Mouse (Mus musculus) ES-E14 (cell line): ENCODE results near the gene Cldn15. TPM values are rescaled to one million over a fixed set of nuclear protein-coding genes. Genes with fewer than 3 reads are reported as not detected.
A peak's percentile ranks its signal among the peaks of the same experiment; 100 is the strongest.

Source experiments
- DNase-seq: peaks from one replicate; pipeline ENCODE4 v3.0.0-alpha.2; 2013; ENCODE audit warnings: low read depth, low spot score
- H3K27ac ChIP-seq: 2 replicates; pipeline ENCODE4 v1.5.1; 2012; ENCODE audit warnings: low read depth, mild to moderate bottlenecking, low read length, moderate library complexity, mixed read lengths; ENCODE audit not compliant: poor library complexity, insufficient read depth, severe bottlenecking
- H3K36me3 ChIP-seq: 2 replicates; pipeline ENCODE4 v1.6.1; 2012; ENCODE audit warnings: mild to moderate bottlenecking, low read length, moderate library complexity, mixed read lengths; ENCODE audit not compliant: control insufficient read depth, poor library complexity, insufficient read depth, severe bottlenecking
- H3K4me1 ChIP-seq, 2 experiments: fragments of 150-350 bp in 1 of 2; sonication (generic) in 1 of 2; 2 replicates each; pipeline ENCODE4 v1.6.1; 2012; ENCODE audit warnings: low read length in 2 of 2, mild to moderate bottlenecking in 1 of 2, mixed read lengths in 1 of 2; ENCODE audit not compliant: control insufficient read depth in 2 of 2, insufficient read depth in 2 of 2, poor library complexity in 1 of 2
- H3K4me3 ChIP-seq, 2 experiments: fragments of 150-350 bp in 1 of 2; sonication (generic) in 1 of 2; 2 replicates each; pipeline ENCODE4 v1.5.1; 2012; ENCODE audit warnings: low read length in 2 of 2, low read depth in 1 of 2, mild to moderate bottlenecking in 1 of 2, mixed read lengths in 1 of 2; ENCODE audit not compliant: insufficient read depth in 1 of 2, poor library complexity in 1 of 2, severe bottlenecking in 1 of 2
- H3K9ac ChIP-seq: 2 replicates; pipeline ENCODE4 v1.6.1; 2012; ENCODE audit warnings: low read depth, mild to moderate bottlenecking, low read length, mixed read lengths; ENCODE audit not compliant: poor library complexity, insufficient read depth, severe bottlenecking
- H3K9me3 ChIP-seq: fragments of 150-350 bp; sonication (generic); 2 replicates; pipeline ENCODE4 v1.6.1; 2012; ENCODE audit warnings: low read depth, mild to moderate bottlenecking, low read length; ENCODE audit not compliant: control insufficient read depth, insufficient read depth
- CHD2 ChIP-seq: IDR thresholded peaks from 2 replicates; pipeline ENCODE4 v1.6.1; 2014; ENCODE audit warnings: mild to moderate bottlenecking, low read depth, low read length, inconsistent platforms
- HCFC1 ChIP-seq: IDR thresholded peaks from 2 replicates; pipeline ENCODE4 v1.6.1; 2012; ENCODE audit warnings: low read length, inconsistent platforms, borderline replicate concordance; ENCODE audit not compliant: insufficient read depth
- MAFK ChIP-seq: IDR thresholded peaks from 2 replicates; pipeline ENCODE4 v1.6.1; 2014; ENCODE audit warnings: mild to moderate bottlenecking, low read depth, low read length, inconsistent platforms; ENCODE audit not compliant: insufficient read depth
- ZC3H11A ChIP-seq: IDR thresholded peaks from 2 replicates; pipeline ENCODE4 v1.6.1; 2012; ENCODE audit warnings: low read depth, mild to moderate bottlenecking, inconsistent platforms, low read length, borderline replicate concordance
- ZNF384 ChIP-seq: IDR thresholded peaks from 2 replicates; pipeline ENCODE4 v1.6.1; 2012; ENCODE audit warnings: low read depth, low read length, inconsistent platforms
- in situ Hi-C, 2 experiments: fragments of 600-800 bp; cut with MboI; formaldehyde crosslinking; loops; one replicate each; pipeline ENCODE4 v1.15.1; 2025; ENCODE audit warnings: low sequenced_read_pairs in 2 of 2, inconsistent platforms in 1 of 2; ENCODE audit not compliant: unreplicated experiment in 2 of 2
- total RNA-seq: library from RNA; depleted of rRNA; stranded (reverse); fragments of 300-350 nt; gene quantifications from 2 replicates; pipeline ENCODE4 v1.2.3, GENCODE M21; 2012

Gene Cldn15
- total RNA-seq, 1 experiment: 0.94 TPM

DNA sequence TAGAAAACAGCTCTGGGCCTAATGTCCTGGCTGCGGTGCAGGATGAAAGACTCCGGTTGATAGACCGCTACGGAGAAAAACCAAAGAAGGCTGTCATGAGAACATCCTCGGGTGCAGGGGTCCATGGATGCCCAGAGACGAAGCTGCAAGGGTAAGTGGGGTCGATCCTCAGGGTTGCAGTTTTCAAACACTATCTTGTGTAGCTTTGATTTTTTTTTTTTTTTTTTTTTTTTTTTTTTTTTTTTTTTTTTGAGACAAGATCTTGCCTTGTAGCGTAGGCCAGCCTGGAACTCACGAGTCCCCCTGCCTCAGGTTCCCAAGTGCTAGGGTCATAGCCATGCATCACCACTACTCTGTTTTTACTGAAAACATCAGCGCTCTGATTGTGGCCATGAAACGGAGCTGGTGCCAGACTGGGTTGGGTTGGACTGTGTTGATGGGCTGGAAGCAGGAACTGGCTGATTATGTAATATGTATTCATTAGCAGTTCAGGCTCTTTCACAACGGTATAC, 12.9 kb upstream of the Cldn15 start:
- peak overlapping the region; percentile 84 to 95 for H3K4me3 ChIP-seq
- TF ChIP-seq ZNF384 (peak; percentile 91), CHD2 (no peak)
- no peak for DNase-seq
- H3K9me3 ChIP-seq: no peaks in the 10 kb centered on the region
- in situ Hi-C loops: no loop called here
- peaks cover 1% of the 10 kb centered on the region; the same call in 1 of the 2 replicates for H3K36me3 ChIP-seq
- peak overlapping the region; percentile 11; the same call in 1 of the 2 replicates for H3K27ac ChIP-seq
- H3K4me1 ChIP-seq: peaks cover 4 to 19% of the 10 kb centered on the region in 2 experiments; a peak in 3 of 4 replicates
- H3K9ac ChIP-seq: peak overlapping the region; percentile 77

DNA sequence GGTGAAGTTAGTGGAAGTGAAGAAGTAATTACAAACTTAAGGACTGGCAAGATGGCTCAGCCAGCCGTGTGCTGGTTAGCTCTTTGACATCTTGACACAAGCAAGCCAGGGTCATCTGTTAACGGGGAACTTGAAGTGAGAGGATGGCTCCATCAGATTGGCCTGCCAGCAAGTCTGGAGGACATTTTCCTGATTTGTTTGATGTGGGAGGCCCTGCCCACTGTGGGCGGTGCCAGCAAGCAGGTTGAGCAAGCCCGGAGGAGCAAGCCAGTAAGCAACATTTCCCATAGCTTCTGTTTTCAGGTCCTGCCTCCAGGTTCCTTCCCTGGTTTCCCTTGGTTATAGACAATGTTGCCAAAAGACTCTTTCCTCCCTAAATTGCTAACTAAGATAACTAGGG, 10.8 kb upstream of the Cldn15 start:
- H3K9ac ChIP-seq: no peak overlapping the region
- in situ Hi-C loops: no loop called here
- no peak for TF ChIP-seq MAFK
- no peak for TF ChIP-seq CHD2
- no peak for TF ChIP-seq ZC3H11A
- no peak for TF ChIP-seq HCFC1
- TF ChIP-seq ZNF384: no peak
- H3K4me1 ChIP-seq: peaks cover 4 to 19% of the 10 kb centered on the region in 2 experiments; a peak in 3 of 4 replicates
- DNase-seq: no peak
- no peaks in the 10 kb centered on the region for H3K9me3 ChIP-seq
- H3K36me3 ChIP-seq: peaks cover 1% of the 10 kb centered on the region; the same call in 1 of the 2 replicates
- H3K27ac ChIP-seq: no peak overlapping the region
- H3K4me3 ChIP-seq: no peak overlapping the region

DNA sequence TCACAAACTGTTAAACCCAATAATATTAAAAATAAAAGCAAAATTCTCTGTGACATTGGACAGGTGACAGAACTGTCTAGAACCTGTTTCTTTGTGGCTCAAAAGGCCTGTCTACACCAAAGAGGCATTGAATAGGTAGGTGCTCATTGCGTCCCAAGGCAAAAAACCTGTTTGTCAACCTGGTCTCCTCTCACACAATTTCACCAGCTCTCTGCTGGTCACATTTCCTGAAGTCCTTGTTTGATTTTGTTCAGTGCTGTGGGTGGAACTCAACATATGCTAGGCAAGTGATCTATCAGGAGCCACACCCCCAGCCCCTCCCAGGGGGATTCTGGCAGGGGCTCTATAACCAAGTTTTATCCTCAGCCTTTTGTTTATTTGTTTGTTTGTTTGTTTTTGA, 9.2 kb upstream of the Cldn15 start:
- TF ChIP-seq HCFC1 (no peak), CHD2 (no peak), ZNF384 (no peak), MAFK (no peak), ZC3H11A (no peak)
- peaks cover 1% of the 10 kb centered on the region; the same call in 1 of the 2 replicates for H3K36me3 ChIP-seq

DNA sequence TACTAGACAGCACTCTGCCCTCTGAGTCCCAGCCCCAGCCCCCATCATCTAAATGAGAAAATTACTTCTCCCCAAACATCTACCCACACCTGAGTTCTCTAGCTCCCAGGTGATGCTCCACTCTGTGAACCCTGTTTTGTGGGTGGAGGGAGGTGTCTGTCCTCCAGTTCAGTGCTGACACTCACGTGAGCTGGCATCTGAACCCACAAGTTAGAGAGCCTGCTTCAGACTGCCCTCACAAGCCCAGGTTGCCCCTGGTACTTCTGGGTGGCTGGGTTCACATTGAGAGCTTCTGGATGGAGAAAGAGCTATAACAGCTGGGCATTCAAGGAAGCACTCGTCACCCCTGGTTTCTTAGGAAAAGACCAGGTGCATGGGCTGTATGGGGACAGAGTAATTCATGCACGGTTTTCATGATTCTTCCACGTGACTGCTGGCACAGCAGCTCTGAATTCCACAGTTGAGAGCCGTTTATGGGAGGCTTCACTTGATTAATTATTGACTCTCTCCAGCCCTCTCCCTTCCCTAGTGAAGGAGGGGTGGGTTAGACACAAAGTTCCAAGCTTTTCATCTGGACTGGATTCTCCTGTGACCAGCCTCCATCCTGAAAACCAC, 7.3 kb upstream of the Cldn15 start:
- no peak overlapping the region for H3K27ac ChIP-seq
- no peaks in the 10 kb centered on the region for H3K9me3 ChIP-seq
- H3K4me3 ChIP-seq: no peak overlapping the region
- peaks cover 13% of the 10 kb centered on the region for H3K36me3 ChIP-seq
- no peak overlapping the region; the same call in 1 of the 2 replicates for H3K9ac ChIP-seq
- no peak for DNase-seq
- in situ Hi-C loops: no loop called here
- TF ChIP-seq CHD2 (no peak), ZNF384 (no peak), MAFK (no peak), ZC3H11A (no peak), HCFC1 (no peak)
- H3K4me1 ChIP-seq: peaks cover 11 to 14% of the 10 kb centered on the region in 2 experiments; a peak in 3 of 4 replicates

More for the DNA sequence above, 9.2 kb upstream of the Cldn15 start:
- Histone ChIP-seq H3K4me3 (no peak overlapping the region), H3K9ac (no peak overlapping the region), H3K9me3 (no peaks in the 10 kb centered on the region), H3K27ac (no peak overlapping the region), H3K4me1 (peaks cover 8 to 9% of the 10 kb centered on the region in 2 experiments; a peak in 2 of 4 replicates)
- DNase-seq: no peak
- in situ Hi-C loops: no loop called here
